Mouse (Mus musculus) limb, embryonic 15.5 days (tissue): ENCODE measurements at regions not wholly inside any gene's neighbourhood (a gene's known extent, or its start where the extent isn't known, plus 50 kb on each side); places are given as distances from the start of the nearest gene placed in this dataset. TPM values are rescaled to one million over a fixed set of nuclear protein-coding genes. Genes with fewer than 3 reads are reported as not detected.

ENCODE experiments used
- microRNA-seq: library from miRNA; unstranded; fragments of <30 nt; microRNA quantifications from one replicate; pipeline ENCODE4, GENCODE M21; 2016

Small RNA genes in the stretch of these regions (microRNA-seq; reads per million reads assigned to microRNA genes)
- gene Gm27410 = not detected
